Mouse (Mus musculus) midbrain, embryonic 16.5 days (tissue): Measurements from ENCODE around the gene Naip1. TPM values are rescaled to one million over a fixed set of nuclear protein-coding genes. Genes with fewer than 3 reads are reported as not detected.
"Not testable (repeated sequence)": the region's sequence is repeated elsewhere in the genome, so short reads cannot be mapped to it uniquely, and the experiment has no call there.

Experiments used
- ATAC-seq: fragments of 200-750 bp; cut with Nextera tagmentation; 2 replicates; pipeline ENCODE4 v1.8.0; 2017; ENCODE audit warnings: moderate TSS enrichment
- H3K27ac ChIP-seq: fragments of 300-500 bp; sonication (generic); 2 replicates; pipeline ENCODE4 v1.5.1; 2014; ENCODE audit warnings: mild to moderate bottlenecking, low read length, mixed read lengths
- H3K27me3 ChIP-seq: fragments of 300-500 bp; sonication (generic); 2 replicates; pipeline ENCODE4 v1.6.1; 2014; ENCODE audit warnings: low read depth, low read length, mixed read lengths; ENCODE audit not compliant: control insufficient read depth, insufficient read depth
- H3K36me3 ChIP-seq: fragments of 300-500 bp; sonication (generic); 2 replicates; pipeline ENCODE4 v1.6.1; 2014; ENCODE audit warnings: mild to moderate bottlenecking, low read length, moderate library complexity, mixed read lengths; ENCODE audit not compliant: control insufficient read depth, insufficient read depth
- H3K4me1 ChIP-seq: fragments of 300-500 bp; sonication (generic); 2 replicates; pipeline ENCODE4 v1.6.1; 2014; ENCODE audit warnings: mild to moderate bottlenecking, low read length, mixed read lengths; ENCODE audit not compliant: control insufficient read depth, insufficient read depth
- H3K4me2 ChIP-seq: fragments of 300-500 bp; sonication (generic); 2 replicates; pipeline ENCODE4 v1.6.1; 2014; ENCODE audit warnings: mild to moderate bottlenecking, low read length, mixed read lengths
- H3K4me3 ChIP-seq: fragments of 300-500 bp; sonication (generic); 2 replicates; pipeline ENCODE4 v1.5.1; 2014; ENCODE audit warnings: low read depth, mild to moderate bottlenecking, low read length, moderate library complexity, mixed read lengths
- H3K9ac ChIP-seq: fragments of 300-500 bp; sonication (generic); 2 replicates; pipeline ENCODE4 v1.6.1; 2014; ENCODE audit warnings: low read depth, low read length, mixed read lengths
- H3K9me3 ChIP-seq: fragments of 300-500 bp; sonication (generic); replicated peaks from 2 replicates; pipeline ENCODE4 v1.6.1; 2014; ENCODE audit warnings: mild to moderate bottlenecking, low read length, mixed read lengths; ENCODE audit not compliant: control insufficient read depth, poor library complexity, severe bottlenecking
- WGBS: fragments of 180-500 bp; shearing (Covaris S2); extraction: QIAGEN DNeasy Blood & Tissue Kit; methylation state at CpG from one replicate; pipeline ENCODE4 v1.1.7; 2014; 5-methylcytosine and 5-hydroxymethylcytosine counted together
- polyA plus RNA-seq: library from polyadenylated mRNA; unstranded; fragments of >200 nt; fragmentation: Nextera tagmentation; extraction: Ambion mirVana; gene quantifications from 2 replicates; pipeline ENCODE4 v1.2.1, GENCODE M21; 2015

Naip1 gene
- polyA plus RNA-seq, 1 experiment from 2014 or later, result not detected

DNA sequence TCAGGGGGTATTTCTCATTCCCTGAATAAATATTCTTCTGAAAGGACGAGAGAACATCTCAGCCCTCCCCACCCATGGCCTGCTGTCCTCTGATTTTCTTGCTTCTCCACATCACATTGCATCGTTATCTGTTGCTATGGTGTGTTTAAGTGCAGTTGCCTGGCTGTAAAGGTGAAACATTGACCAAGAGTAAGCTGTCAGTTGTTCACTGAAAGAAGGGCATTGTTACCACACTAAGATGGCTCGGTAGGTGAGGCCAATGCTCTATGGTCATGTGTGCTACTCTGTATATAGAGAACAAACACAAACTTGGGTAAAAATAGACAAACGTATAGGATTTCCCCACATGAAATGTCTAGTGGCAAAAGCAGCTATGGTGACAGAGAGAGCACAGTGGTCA lies 42.8 kb downstream of the Naip1 start:
- Histone ChIP-seq H3K27ac (no peak overlapping the region), H3K9me3 (no peaks in the 10 kb centered on the region), H3K4me1 (no peaks in the 10 kb centered on the region), H3K4me2 (no peak overlapping the region), H3K4me3 (no peak overlapping the region), H3K9ac (no peak overlapping the region), H3K27me3 (no peaks in the 10 kb centered on the region), H3K36me3 (no peaks in the 10 kb centered on the region)
- no peak for ATAC-seq
- 79% methylated on average over 4 of the region's 4 CpGs for WGBS

DNA sequence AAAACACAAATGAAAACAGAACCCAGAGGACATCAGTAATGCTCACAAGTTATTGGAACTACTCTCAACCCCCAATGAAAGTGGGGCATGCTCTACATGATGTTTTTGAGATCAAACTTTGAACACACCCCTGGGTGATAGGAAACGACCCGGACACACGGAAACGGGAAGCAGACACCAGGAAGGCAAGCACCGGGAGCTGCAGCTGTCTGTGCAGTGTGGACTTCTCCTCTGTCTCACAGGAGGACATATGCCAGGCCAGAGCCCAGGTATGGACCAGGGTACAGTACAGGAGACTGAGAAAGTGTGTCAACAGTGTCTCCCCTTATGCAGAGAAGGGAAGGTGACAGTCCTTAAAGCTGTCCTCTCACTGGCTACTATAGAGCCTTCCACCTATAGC lies 43.5 kb downstream of the Naip1 start:
- no peak overlapping the region for H3K4me3 ChIP-seq
- H3K27ac ChIP-seq, result no peak overlapping the region
- H3K36me3 ChIP-seq, result no peaks in the 10 kb centered on the region
- 95% methylated on average over 5 of the region's 5 CpGs for WGBS
- H3K9ac ChIP-seq, result no peak overlapping the region
- H3K9me3 ChIP-seq, result no peaks in the 10 kb centered on the region
- H3K4me2 ChIP-seq, result no peak overlapping the region
- H3K27me3 ChIP-seq, result no peaks in the 10 kb centered on the region
- no peaks in the 10 kb centered on the region for H3K4me1 ChIP-seq
- no peak for ATAC-seq

DNA sequence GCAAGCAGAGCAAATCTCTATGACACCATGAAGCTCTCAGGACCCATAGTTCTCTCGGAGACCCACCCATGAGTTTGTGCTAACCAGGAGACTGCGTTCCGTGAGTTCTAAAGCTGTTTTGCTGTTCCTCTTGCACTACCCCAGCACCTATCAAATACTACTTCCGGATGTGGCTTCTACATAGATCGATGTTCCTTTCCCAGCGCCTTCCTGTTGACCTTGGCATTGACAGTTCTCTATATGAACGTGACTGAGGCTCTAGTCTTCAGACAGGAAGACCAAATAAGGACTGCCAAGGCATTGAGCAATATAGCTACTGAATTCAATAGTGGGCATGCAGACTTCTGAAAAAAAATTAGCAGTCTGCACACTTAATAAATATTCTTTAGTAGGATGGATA lies 44.4 kb downstream of the Naip1 start:
- Histone ChIP-seq H3K4me2 (no peak overlapping the region), H3K36me3 (no peaks in the 10 kb centered on the region), H3K9ac (no peak overlapping the region), H3K27me3 (no peaks in the 10 kb centered on the region), H3K27ac (no peak overlapping the region), H3K4me3 (no peak overlapping the region), H3K9me3 (no peaks in the 10 kb centered on the region), H3K4me1 (no peaks in the 10 kb centered on the region)
- 85% methylated on average over 7 of the region's 7 CpGs for WGBS
- ATAC-seq, result no peak

DNA sequence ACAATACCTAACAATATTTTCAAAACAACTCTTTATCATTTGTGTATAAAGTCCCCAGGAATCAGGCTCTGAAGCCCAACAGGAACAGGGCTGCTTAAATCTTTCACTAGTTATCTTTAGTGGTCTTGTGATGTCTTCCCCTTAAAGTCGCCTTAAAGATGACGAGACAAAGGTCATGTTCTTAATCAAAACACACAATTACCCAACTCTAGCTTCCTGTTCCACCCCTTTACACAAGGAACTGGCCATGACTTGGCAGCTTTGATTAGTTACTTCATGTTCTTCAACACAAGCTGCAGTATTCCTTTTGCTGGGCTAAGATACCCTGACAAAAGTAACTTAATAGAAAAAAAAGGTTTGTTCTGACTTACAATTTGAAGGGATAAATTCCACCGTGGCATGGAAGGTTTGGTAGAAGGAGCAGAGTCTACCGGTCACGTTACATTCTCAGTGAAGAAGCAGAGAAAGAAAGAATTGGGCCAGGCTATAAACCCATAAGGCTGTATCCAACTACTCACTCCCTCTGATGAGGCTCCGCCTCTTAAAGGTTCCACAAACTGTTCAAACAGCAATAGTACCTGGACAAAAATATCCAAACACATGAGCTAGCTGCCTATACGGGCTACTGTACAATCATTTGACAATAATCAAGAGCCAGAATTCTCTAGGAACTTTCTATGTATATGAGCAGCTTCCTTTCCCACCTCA lies 49.6 kb downstream of the Naip1 start:
- ATAC-seq, H3K9ac ChIP-seq, H3K27me3 ChIP-seq, H3K9me3 ChIP-seq, H3K36me3 ChIP-seq, H3K4me3 ChIP-seq, H3K27ac ChIP-seq, H3K4me2 ChIP-seq, H3K4me1 ChIP-seq: not testable (repeated sequence)
- 83% methylated on average over 7 of the region's 7 CpGs for WGBS

DNA sequence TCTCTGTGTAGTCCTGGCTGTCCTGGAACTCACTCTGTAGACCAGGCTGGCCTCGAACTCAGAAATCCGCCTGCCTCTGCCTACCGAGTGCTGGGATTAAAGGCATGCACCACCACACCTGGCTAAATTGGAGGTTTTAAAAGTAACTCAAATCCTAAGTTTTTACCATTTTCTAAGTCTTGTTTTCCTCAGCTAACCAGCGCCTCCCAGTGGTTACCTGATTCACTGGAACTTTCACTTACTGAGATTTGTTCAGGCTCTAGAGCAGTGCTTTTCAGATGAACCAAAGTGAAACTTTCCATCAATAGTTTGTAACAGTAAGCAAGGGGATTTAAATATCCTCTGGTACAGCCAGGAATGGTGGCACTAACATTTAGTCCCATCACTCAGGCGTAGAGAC lies 61.6 kb downstream of the Naip1 start:
- H3K27me3 ChIP-seq, H3K36me3 ChIP-seq, H3K4me1 ChIP-seq, H3K9me3 ChIP-seq, H3K27ac ChIP-seq, ATAC-seq, H3K4me3 ChIP-seq, H3K9ac ChIP-seq, H3K4me2 ChIP-seq: not testable (repeated sequence)
- 23% methylated on average over 5 of the region's 5 CpGs for WGBS

DNA sequence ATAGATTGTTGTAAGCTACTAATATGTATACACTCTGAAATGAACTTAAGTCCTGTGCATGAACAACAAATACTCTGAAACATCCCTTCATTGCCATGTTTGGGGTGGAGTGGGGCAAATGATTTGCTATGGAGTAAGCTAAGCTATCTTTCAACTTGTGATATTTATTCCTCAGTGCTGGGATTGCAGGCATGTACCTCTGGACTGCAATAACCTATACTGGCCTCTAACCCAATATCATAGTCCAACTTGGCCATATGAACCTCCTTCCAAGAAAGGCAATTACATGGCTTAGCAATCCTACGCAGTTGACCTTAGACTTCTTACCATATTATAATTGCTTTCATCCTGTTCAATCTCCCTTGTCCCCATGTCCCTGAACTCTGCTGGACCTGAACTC lies 82.1 kb downstream of the Naip1 start:
- no peaks in the 10 kb centered on the region for H3K4me1 ChIP-seq
- no peak overlapping the region for H3K9ac ChIP-seq
- H3K27me3 ChIP-seq, result no peaks in the 10 kb centered on the region
- H3K27ac ChIP-seq, result no peak overlapping the region
- H3K4me2 ChIP-seq, result no peak overlapping the region
- no peaks in the 10 kb centered on the region for H3K36me3 ChIP-seq
- 100% methylated on average over 1 of the region's 1 CpGs for WGBS
- ATAC-seq, result no peak
- H3K9me3 ChIP-seq, result peaks cover 5% of the 10 kb centered on the region; the same call in 1 of the 2 replicates
- H3K4me3 ChIP-seq, result no peak overlapping the region

Other genes with a start within 250 kb of the Naip1 start
- gene Naip5, start 206.5 kb downstream of the Naip1 start, polyA plus RNA-seq, result 0.15 and 0.16 TPM in 2 replicates
- 0.06 TPM in 1 of 2 replicates, not detected in the other for gene Naip6, start 135.2 kb downstream of the Naip1 start, polyA plus RNA-seq
- 71.7 and 73.4 TPM in 2 replicates for gene Gtf2h2, start 39.7 kb upstream of the Naip1 start, polyA plus RNA-seq
- 9.4 and 9.9 TPM in 2 replicates for gene Ocln, start 99.8 kb upstream of the Naip1 start, polyA plus RNA-seq
- 2.7 and 3.3 TPM in 2 replicates for gene Marveld2, start 164.1 kb upstream of the Naip1 start, polyA plus RNA-seq
- gene Ak6, start 198.1 kb upstream of the Naip1 start, polyA plus RNA-seq, result 307 and 315 TPM in 2 replicates
- gene Rad17, start 198.2 kb upstream of the Naip1 start, polyA plus RNA-seq, result 18.0 and 18.4 TPM in 2 replicates
- gene Taf9, start 198.7 kb upstream of the Naip1 start, polyA plus RNA-seq, result 30.4 and 36.6 TPM in 2 replicates
- gene Ccdc125, start 216.8 kb upstream of the Naip1 start, polyA plus RNA-seq, result 1.6 TPM in 2 replicates